Mouse (Mus musculus): ENCODE data around the gene Slc26a10.
A peak's percentile ranks its signal among the peaks of the same experiment; 100 is the strongest.

Gene Slc26a10

GRCm38 (mm10) chr10:127179871-127180694, at the start of gene Slc26a10:
Gene Slc26a10, minus strand, starts transcription at chr10:127180645.
- DNase-seq (ENCODE audit: low read depth in 2 of 2, low spot score in 2 of 2) = no peak

- peak; percentile 63 to 70 for DNase-seq (ENCODE audit: low read depth in 2 of 2, low spot score in 2 of 2)
Measured at GRCm38 (mm10) chr10:127228897-127229296, 48.5 kb upstream of the Slc26a10 start.

- no peak for DNase-seq (ENCODE audit: low read depth in 2 of 2, low spot score in 2 of 2)
Measured at GRCm38 (mm10) chr10:127227163-127227562, 46.7 kb upstream of the Slc26a10 start.

GRCm38 (mm10) chr10:127226318-127226895, 46.0 kb upstream of the Slc26a10 start:
- DNase-seq (ENCODE audit: low read depth in 2 of 2, low spot score in 2 of 2) = no peak

- DNase-seq (ENCODE audit: low read depth in 2 of 2, low spot score in 2 of 2) = peak; percentile 22 to 31
Measured at GRCm38 (mm10) chr10:127225732-127226131, 45.3 kb upstream of the Slc26a10 start.

GRCm38 (mm10) chr10:127225213-127225612, 44.8 kb upstream of the Slc26a10 start:
- DNase-seq (ENCODE audit: low read depth in 2 of 2, low spot score in 2 of 2) = no peak

- no peak for DNase-seq (ENCODE audit: low read depth in 2 of 2, low spot score in 2 of 2)
Measured at GRCm38 (mm10) chr10:127218339-127218738, 37.9 kb upstream of the Slc26a10 start.

GRCm38 (mm10) chr10:127217177-127217576, 36.7 kb upstream of the Slc26a10 start:
- DNase-seq (ENCODE audit: low read depth in 2 of 2, low spot score in 2 of 2) = no peak

- DNase-seq (ENCODE audit: low read depth in 2 of 2, low spot score in 2 of 2) = no peak
Measured at GRCm38 (mm10) chr10:127216456-127216855, 36.0 kb upstream of the Slc26a10 start.

- no peak for DNase-seq (ENCODE audit: low read depth in 2 of 2, low spot score in 2 of 2)
Measured at GRCm38 (mm10) chr10:127214422-127214803, 34.0 kb upstream of the Slc26a10 start.

GRCm38 (mm10) chr10:127213704-127214421, 33.4 kb upstream of the Slc26a10 start:
- DNase-seq (ENCODE audit: low read depth in 2 of 2, low spot score in 2 of 2) = no peak

- no peak for DNase-seq (ENCODE audit: low read depth in 2 of 2, low spot score in 2 of 2)
Measured at GRCm38 (mm10) chr10:127213272-127213671, 32.8 kb upstream of the Slc26a10 start.

GRCm38 (mm10) chr10:127211414-127211854, 31.0 kb upstream of the Slc26a10 start, which contains the start of gene Pip4k2c:
Gene Pip4k2c, minus strand, starts transcription at chr10:127211585.
- peak; percentile 89 to 92 for DNase-seq (ENCODE audit: low read depth in 2 of 2, low spot score in 2 of 2)

GRCm38 (mm10) chr10:127210961-127211405, 30.5 kb upstream of the Slc26a10 start:
- no peak for DNase-seq (ENCODE audit: low read depth in 2 of 2, low spot score in 2 of 2)

GRCm38 (mm10) chr10:127209928-127210570, 29.6 kb upstream of the Slc26a10 start:
- DNase-seq (ENCODE audit: low read depth in 2 of 2, low spot score in 2 of 2) = no peak

- DNase-seq (ENCODE audit: low read depth in 2 of 2, low spot score in 2 of 2) = no peak
Measured at GRCm38 (mm10) chr10:127208921-127209320, 28.5 kb upstream of the Slc26a10 start.

- no peak for DNase-seq (ENCODE audit: low read depth in 2 of 2, low spot score in 2 of 2)
Measured at GRCm38 (mm10) chr10:127205373-127205772, 24.9 kb upstream of the Slc26a10 start.

GRCm38 (mm10) chr10:127204589-127204988, 24.1 kb upstream of the Slc26a10 start:
- DNase-seq (ENCODE audit: low read depth in 2 of 2, low spot score in 2 of 2) = no peak

- no peak for DNase-seq (ENCODE audit: low read depth in 2 of 2, low spot score in 2 of 2)
Measured at GRCm38 (mm10) chr10:127203106-127203505, 22.7 kb upstream of the Slc26a10 start.

- DNase-seq (ENCODE audit: low read depth in 2 of 2, low spot score in 2 of 2) = no peak
Measured at GRCm38 (mm10) chr10:127200279-127200678, 19.8 kb upstream of the Slc26a10 start.

GRCm38 (mm10) chr10:127199474-127199873, 19.0 kb upstream of the Slc26a10 start:
- DNase-seq (ENCODE audit: low read depth in 2 of 2, low spot score in 2 of 2) = no peak

Measured in CD8-positive naive resting alpha-beta T cell, adult 2 months (primary cell).